Mouse (Mus musculus) urinary bladder, adult 18-20 months (tissue): ENCODE measurements around the gene Capn8.

Experiments used
- DNase-seq, 2 experiments: peaks; one replicate each; pipeline ENCODE4 v3.0.0; 2022; ENCODE audit warnings: low spot score in 2 of 2, mixed read lengths in 2 of 2

The Capn8 gene

DNA sequence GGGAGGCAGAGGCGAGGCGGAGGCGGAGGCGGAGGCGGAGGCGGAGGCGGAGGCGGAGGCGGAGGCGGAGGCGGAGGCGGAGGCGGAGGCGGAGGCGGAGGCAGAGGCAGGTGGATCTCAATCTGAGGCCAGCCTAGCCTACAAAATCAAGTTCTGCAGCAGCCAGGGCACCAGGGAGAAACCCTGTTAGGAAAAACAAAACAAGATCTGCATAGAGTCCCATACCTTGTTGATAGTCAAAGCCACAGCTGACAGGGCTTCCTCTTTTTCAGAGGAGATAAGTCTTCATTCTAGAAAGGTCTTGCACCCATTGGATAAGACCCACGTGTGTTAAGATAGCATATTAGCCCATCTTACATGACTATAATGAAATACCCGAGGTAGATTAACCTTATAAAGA lies 113.3 kb downstream of the Capn8 start:
- DNase-seq, result no peak

DNA sequence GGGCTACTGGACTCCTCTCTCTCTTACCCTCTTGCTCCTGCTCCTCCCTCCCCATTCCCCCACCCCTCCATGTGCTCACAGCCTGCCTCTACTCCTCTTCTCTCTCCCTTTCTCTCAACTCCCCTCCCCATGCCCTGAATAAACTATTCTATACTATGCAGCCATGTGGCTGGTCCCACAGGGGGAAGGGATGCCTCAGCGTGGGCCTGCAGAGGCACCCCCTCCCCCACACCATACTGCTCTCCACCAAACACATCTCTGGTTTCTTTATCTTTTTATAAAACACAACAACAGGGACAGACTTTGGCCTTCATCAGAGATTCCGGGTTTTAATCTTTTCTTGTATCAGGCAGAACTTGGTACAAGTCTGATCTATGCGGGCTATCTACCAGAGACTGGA lies 114.4 kb downstream of the Capn8 start:
- DNase-seq, result no peak

DNA sequence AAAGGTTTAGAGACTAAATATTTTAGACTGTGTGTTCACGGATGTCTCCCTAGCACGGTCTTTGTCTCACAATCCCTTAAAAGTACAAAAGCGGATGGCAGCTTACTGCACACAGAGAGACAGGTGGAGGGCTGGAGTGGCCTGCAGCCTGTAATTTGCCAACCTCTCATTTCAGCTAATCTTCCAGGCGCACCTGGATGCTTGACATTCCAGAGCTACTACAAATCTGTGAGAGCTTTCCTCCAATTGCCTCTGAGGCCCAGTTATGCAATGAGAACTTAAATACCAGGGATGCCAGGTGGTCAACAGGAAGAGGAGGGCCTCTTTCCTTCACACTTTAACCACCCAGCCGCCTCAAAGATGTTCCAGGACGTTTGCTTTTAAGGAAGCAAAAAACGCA lies 114.8 kb downstream of the Capn8 start:
- DNase-seq, result no peak
